Mouse (Mus musculus) liver, adult 2 months (tissue): Measurements from ENCODE around the gene Rab11fip4.

Experiments
- CTCF ChIP-seq: fragments of 200-500 bp; IDR thresholded peaks from 2 replicates; pipeline ENCODE4 v1.5.1; 2011; ENCODE audit warnings: low read depth, low read length, control low read depth
- POLR2A ChIP-seq: fragments of 200-500 bp; IDR thresholded peaks from 2 replicates; pipeline ENCODE4 v1.6.1; 2011; ENCODE audit warnings: low read length, control low read depth; ENCODE audit not compliant: insufficient read depth; ENCODE audit errors: extremely low read depth

- no peak for TF ChIP-seq CTCF
- no peak for TF ChIP-seq POLR2A
These were observed 2.5 kb downstream of the Rab11fip4 start for GRCm38 (mm10) chr11:79593495-79593894.
